Mouse (Mus musculus) cerebellum, adult 9-10 months (tissue): ENCODE measurements around the gene Shisa9.

Source experiments
- DNase-seq: peaks from one replicate; pipeline ENCODE4 v3.0.0; 2022

Gene Shisa9

DNA sequence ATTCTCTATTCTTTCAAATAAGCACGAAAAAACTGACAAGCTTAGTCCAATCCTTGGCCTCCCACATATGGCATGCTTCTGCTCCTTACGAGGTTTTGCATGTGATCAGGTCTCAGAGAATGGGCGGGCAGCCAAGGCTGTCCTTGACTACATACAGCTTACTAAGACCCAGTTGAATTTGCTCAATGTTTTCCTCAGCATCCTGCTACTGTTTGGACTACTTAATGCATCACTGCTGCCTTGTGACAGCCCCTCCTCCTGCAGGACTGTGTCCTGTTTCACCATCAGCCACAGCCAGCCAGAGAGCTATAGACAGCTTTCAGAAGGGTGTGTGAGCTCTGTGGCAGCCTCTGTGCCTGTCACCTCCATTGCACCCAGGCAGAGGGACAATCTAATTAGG, 92.4 kb downstream of the Shisa9 start:
- DNase-seq: no peak

DNA sequence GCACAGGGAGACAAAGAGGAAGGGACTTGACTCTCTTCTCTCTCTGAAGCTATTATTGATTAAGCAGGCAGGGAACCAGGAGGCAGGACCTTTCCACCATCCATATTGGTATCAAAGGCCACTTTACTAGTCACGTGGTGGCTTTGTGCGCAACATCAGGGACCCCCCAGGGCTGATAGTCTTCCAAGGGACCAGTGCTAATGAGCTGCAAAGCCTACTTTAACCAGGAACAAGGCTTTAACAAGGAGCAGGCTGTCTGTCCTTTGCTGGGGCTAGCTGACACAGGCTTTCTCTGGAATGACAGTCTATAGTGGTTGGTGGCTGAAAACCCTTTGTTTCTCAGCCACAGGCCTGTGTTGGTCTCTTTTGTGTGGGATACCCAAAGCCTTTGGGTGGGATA, 92.8 kb downstream of the Shisa9 start:
- no peak for DNase-seq

DNA sequence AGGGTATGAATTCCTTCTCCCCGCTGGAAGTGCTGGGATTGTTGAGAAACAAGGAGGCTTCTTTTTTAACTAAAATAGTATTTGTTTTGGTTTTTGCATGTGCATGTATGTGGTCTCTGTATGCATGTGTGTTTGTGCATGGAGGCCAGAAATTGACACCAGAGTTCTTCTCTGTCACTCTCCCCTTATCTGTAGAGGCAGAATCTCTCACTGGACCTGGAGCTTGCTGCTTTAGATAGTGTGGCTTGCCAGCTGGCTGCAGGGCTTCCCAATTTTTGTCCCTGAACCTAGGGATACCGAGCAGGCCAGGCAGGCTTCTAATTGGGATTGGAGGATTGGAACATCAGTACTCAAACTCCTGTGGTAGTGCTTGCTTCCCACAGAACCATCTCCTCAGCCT, 99.2 kb downstream of the Shisa9 start:
- DNase-seq: no peak

DNA sequence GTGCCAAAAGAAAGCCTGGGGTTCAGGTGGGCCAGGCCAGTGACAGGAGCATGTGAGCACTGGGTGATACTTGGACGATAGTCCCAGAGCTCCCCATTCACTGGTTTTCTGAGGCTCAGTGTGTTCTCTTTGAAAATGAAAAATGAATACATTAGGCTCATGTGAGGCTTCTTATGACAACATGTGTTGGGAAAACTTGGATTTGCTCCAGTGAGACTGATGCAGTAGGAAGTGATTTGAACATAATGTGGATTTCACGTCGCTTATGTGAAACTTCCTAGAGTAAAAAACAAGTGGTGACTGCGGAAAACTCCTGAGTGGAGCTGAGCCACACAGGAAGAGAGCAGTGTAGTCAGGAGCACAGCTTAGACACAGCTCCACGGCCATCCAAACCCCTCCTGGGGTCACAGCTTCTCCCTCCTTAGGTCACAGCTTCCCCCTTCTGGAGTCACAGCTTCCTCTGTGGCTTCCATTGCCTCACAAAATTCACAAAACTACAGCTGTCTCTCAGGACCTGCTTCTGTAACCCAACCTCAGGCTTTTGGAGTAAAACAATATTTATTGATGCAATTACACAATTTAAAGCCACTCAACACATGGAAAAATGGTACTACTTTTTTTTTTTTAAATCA, 106.8 kb downstream of the Shisa9 start:
- DNase-seq: no peak

DNA sequence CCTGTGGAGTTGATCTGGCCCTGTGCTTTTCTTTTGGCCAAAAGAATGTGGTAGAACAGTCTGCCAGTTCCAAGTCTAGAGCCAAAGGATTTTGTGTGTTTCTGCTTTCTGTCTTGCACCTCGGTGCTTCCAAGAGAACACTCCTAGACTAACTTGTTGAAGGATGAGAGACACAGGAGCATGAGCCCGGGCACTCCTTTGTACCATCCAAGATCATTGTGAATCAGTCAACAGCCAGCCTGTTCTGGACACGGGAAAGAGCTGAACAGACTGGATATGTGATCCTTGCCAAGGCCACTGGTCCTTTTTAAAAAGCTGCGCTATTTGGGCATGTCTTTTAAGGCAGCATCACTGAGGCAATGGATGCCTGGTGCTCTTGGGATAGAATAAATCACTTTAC, 109.3 kb downstream of the Shisa9 start:
- DNase-seq: no peak

DNA sequence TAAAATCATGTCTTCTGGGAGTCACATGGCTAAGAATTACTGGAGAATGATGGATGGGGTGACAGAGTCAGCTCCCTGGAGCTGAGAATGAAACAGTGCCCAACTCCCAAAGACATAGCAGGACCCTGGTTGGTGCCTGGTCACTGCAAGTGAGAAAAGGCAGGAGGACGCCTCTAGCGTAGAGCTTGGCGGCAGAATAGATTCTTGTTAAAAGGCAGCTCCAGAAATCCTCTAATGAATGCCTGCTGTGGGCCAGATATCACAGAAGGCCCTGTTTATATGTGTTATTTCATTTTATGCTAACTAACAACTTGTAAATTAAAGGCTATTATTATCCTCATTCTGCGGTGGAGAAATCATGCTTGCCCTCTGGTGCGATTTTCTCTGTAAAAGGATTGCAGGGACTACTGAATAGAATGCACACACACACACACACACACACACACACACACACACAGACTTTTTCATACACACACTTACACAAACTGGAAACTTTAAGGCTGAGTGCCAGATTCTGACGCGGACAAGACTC, 110.9 kb downstream of the Shisa9 start:
- DNase-seq: no peak

DNA sequence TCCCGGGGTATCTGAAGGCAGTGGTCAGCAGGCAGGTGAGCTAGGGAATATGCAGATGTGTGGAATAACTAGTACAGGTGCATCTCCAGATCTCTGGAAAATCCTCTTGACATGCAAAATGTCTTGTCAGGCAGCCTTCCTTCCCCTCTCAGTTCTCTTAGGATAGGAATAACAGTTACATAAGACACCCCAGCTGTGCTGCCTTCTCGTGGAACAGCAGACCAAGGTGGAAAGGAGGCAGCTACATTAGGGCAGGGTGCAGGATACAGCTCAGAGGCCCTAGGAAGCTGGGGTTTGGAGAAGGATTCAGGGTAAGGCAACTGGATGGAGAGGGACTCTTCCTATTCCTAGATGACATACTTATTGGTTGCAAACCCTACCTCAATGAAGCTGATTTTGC, 111.5 kb downstream of the Shisa9 start:
- no peak for DNase-seq

DNA sequence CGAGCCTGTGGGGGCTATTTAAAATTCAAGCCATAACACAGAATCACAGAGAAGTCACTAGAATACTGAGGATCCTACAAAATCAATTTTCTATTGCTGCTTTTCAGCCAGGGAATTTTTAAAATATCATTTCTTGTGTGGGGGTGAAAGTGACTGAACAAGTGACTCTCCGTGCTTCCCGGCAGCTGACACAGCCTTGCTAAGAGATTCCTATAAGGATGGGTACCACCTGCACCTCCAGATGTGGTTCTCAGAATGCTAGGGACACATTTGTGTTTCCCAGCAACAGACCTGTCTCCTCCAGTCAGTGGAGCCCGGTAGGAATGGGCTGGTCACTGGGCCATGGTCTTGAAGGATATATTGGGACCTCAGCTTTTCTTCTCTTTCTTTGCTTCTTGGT, 124.5 kb downstream of the Shisa9 start:
- no peak for DNase-seq

DNA sequence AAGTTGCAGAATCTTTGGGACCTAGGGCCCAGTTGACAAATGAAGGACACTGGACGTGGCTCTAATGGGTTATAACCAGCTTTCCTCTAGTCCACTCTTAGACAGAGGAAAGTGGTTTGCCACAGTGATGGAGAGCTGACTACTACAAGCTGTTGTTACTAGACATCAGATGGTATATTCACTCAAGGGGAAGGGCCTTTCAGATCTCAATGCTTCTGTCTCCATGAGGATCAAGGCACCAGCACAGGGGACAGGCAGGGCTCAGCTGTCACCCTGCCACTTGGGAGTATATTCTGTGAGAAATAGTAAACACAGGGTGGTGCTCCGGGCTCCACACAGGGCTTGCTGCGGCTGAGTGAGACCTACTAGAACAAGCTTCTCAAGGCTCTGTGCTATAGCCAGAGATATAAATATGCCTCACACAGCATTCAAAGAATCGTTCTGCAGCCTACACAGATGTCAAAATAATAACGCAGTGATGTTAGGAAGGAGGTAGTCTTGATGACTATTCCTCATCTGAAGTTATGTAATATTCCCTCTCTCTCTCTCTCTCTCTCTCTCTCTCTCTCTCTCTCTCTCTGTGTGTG, 127.0 kb downstream of the Shisa9 start:
- DNase-seq: no peak

DNA sequence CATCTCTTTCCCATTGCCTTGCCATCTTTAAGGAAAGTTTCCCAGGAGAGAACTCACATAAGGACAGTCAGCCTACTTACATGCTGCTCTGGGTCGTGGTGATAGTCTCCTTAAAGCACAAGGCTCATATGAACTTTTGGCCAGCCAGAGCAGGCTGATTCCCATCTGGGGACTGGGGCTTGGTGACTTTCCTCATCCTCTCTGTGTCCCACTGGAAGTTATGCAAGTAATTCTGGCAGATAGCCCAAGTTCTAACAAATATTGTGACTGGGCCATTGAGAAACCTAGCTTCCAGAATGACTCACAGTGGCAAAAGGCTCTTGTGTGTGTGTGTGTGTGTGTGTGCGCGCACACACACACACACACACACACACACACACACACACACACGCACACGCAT, 130.5 kb downstream of the Shisa9 start:
- DNase-seq: no peak

DNA sequence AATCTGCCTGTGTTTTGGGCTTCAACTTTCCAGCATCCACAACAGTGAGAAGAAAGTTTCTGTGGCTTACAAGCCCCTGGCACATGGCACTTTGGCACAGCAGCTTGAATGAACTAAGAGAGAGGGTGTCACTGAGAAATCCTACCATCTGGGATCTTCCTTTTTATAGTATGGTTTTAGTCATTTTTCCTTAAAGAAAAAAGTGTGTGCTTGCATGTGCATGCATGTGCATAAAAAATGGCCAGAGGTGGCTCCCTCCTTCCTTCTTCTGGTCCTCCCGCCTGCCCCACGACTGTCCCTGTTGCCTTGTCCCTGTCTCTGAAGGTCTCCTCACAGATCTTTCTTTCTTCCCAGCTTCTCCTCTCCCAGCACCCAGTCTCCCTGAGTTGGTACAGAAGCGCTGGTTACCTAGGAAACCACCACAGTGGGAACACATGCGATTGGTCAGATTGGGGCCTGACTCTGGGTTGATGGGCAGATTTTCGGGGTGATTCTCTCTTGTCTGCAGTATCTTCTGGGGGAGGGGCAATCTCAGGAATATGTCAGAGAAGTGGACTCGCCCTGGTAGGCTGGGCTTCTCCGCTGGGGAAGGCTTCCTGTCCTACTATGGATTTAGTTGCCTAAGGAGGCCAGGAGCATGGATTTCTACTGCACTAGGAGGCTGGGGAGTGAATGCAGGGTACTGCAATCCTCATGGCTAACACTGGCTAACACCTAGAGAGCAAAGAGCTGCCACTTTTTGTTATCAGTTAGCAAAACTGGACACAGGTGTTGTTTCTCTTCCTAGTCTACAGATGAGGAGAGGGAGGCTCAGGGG, 131.3 kb downstream of the Shisa9 start:
- no peak for DNase-seq

DNA sequence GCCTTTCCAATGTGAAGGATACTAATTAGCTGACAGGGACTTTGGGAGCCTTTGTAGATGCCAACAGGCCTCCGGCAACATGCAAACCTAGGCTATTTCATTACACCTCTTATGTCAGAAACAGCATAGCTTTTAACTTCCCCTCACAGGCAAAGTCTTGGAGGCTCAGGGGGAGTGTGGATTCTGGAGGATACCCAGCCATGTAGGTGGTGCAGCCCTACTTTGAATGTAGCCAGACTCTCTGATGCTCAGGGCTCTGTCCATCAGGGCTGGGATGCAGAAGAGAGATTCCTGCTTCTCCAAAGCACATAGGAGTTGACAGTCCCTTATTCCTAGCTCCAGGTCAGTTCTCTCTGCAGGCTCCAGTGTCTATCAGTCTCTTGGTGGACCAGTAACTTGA, 133.0 kb downstream of the Shisa9 start:
- DNase-seq: no peak

DNA sequence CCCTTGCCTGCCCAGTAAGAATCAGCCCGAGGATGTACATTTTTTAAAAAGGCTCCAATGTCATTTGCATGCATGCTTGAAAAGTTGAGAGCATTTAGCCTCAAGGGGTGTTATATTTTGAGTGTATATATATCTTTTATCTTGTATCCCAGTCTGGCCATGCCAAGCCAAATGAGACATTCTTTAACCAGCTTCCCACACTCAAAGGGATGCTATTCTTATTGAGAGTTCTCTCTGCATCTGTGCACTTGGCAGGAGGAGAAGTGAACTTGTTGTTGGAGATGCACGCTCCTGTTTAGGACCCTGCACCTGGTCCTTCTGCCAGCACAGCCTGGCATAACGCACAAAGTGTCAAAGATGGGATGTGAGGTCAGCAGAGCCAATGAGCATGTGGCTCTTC, 135.6 kb downstream of the Shisa9 start:
- no peak for DNase-seq

DNA sequence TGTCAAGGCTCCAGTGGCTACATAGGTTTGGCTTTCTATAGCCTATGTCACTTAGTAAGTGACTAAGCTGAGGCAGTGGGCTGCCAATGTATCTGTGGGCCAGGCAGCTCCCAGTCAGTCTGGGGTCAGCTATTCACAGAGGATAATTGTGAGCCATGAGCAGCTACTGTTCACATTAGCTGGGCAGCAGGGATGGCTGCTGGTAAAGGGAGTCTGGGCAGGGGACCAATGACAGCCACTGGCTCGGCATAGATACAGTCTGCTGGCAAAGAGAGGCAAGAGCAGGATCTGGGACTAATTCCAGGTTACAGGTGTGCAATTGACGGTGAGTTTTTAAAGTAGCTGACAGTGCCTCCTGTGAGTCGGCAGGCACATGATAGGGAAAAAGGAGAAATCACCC, 145.9 kb downstream of the Shisa9 start:
- DNase-seq: no peak

DNA sequence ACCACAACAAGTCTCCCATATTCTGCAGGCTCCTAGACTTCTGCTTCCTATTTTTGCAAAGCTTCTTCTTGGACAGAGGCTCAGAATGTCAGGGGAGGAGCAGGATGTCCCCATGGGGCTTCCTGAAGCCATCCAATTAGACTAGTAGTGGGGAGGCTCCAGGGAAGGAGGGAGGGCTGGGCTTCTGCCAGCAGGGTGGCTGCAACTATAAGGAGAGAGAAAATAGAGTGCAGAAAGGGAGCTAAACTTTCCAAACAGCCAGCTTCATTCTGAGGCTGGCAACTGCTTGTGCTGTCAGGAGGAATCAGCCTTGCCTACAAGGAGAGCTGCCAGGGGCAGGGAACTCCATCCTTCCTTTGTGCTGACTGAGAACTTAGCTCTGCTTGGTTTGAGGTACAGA, 162.8 kb downstream of the Shisa9 start:
- peak; percentile 3 for DNase-seq

DNA sequence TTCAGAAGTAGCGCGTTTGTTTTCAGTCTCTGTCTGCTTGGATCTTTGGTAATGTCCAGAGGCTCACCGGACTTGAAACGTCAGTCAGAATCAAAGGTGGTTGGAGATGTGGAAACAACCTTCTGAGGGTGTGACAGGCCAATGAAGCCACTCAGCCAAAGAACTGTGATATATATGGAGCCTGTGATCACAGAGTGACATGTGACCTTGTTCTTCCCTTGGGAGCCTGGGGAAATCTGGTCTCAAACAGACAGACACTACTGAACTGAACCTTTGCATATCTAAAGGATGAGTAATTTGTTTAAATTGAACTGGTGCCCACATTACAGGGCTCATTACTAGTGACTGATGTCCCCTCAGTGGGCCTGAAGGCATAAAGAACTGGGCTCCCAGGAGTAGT, 168.1 kb downstream of the Shisa9 start:
- no peak for DNase-seq

DNA sequence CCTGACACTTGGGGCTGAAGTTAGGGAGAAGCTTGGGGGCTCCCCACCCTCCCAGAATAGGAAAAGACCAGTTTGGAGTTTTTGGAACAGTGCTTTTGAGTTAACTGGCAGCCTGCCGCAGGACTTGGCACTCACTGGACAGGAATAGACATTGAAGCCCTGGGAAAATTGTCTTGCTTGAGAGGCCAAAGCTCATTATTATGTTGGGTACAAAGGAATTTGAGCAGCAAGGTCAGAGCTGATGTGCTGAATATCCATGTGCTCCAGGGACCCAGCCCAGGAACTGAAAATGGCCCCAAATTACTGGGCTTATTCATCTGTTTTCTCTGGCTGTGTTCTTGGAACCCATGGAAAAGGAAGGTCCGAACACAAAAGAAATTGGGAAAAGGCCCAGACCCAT, 170.6 kb downstream of the Shisa9 start:
- peak; percentile 15 for DNase-seq

DNA sequence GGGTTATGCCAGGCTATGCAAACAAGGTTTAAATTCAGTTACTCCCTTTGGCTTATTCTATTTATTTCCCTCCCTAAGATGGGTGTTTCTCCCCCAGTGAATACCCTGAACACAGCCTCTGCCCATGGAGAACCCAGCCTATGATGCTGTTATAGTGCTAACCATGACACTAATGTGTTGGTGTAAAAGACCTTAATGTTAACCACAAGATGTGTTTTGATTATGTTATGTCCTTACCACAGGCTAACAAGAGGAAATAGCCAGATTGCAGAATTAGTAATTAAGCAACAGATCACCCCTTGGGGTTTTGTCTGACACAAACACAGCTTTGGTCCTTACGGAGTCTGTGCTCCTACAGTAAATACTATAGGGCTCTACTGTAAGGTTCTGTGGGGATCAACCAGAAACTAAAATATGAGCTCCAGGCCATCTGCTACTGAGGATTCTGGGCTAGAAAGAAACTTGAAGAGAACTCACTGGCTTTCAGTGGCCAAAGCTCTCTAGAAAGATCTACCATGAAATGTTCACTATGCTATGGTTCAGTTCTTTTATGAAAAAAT, 189.6 kb downstream of the Shisa9 start:
- DNase-seq: no peak

DNA sequence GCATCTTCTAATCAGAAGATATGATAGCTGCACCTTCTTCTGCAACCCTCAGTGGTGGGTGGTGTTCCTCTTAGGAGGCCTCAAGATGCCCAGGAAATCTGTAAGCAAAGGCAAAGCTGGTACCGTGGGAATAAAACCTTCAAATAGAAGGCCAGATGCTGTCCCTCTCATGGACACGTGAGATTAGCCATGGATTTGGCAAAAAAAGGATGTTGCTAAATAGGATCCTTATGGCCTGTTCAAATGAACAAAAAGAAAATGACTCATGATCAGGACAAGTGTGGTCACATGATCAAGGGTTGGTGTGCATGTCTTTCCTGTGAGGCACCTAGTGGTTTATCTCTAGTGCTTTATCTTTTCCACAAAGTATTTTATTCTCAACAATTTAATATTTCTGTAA, 194.1 kb downstream of the Shisa9 start:
- no peak for DNase-seq

DNA sequence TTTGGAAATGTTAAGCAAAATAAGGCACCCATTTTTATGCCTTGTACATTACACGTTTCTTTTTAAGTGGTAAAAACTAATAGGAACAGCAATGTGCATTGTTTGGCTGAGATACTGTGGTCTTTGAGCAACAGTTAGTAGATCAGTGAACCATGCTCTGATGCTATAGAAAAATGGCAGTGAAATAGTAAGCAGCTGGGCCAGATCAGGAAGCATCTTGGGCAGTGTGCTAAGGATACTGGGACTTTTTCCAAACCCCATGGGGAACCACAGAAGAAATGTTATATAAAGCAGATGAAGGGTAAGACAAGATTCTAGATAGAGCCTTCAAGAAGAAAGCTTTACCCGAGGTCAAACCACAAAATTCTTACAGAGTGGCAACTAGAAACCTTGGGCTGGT, 205.8 kb downstream of the Shisa9 start:
- DNase-seq: no peak

DNA sequence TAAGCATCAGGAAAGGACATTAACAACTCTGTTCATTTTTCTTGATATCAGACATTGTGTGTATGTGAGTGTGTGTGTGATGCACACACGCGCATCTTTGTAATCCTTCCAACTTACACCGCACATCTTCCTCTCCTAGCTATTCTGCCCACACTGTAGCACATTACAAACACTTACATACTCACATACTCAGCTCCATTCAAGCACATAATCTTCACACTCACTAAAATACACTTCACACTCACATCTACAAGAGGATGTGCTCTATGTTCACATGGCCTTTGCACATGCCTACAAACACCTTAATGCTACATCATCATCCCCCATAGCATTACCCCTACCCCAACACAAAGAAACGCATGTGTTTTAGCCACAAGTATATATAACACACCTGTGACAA, 212.9 kb downstream of the Shisa9 start:
- DNase-seq: no peak

DNA sequence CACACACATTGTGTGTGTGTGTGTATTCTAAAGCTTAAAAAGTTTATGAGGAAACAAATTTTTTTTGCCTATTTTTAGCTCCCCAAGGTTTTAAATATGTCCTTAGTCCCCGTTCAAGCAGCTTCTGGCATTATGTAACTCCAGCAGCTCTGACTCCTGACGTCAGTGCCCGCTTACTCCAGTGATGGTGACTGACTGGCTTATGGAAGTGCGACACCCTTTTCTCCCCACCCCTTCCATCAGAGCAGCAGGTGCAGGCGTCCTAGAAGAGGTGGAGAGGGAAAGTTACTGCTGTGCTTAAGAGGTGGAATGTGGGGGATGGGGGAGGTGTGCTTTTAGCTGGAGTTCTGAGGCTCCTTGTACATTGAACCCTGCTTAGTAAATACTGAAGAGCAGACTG, 213.7 kb downstream of the Shisa9 start:
- DNase-seq: no peak

DNA sequence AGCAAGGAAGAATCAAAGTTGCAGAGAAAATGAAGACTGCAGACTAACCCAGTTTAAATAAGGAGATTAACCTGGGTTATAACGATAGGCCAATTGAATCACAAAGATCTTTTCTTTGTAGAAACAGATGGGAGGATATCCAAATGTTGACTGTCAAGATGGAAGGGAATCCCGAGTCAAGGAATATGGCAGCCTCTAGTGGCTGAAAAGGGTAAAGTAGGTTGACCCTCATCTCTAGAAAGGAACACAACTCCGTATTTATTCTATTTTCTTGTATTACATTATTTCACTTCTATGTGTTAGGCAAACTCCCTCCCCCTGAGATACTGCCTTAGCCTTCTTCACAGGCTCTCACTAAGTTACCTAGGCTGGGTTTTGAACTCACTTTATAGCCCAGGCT, 217.3 kb downstream of the Shisa9 start:
- DNase-seq: peak; percentile 41

DNA sequence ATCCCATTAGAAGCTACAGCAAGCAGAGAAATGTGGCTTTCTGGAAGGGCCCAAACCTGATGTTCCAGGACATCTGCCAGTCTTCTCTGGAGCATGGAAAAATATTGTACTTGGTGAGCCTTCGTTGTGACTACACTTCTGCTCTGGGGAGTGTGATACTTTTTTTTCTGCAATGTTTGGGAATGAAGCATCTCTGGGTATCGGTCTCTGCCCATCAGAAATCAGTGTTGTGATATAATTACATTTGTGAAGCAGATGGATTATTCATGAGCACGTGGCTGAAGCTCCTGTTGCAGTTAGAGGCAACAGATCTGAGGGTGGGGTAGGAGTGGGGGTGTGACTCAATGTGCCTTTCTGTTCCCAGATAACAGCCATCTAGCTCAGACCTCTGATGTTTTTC, 218.2 kb downstream of the Shisa9 start:
- DNase-seq: no peak
